Mouse (Mus musculus) gastrocnemius, adult 8-10 months (tissue): ENCODE measurements around the gene Prdm16. TPM values are rescaled to one million over a fixed set of nuclear protein-coding genes. Genes with fewer than 3 reads are reported as not detected.
A peak's percentile ranks its signal among the peaks of the same experiment; 100 is the strongest.

Experiments used
- DNase-seq, 2 experiments: peaks; one replicate each; pipeline ENCODE4 v3.0.0; 2022; ENCODE audit warnings: low spot score in 2 of 2
- total RNA-seq, 4 experiments: library from RNA; stranded (reverse); gene quantifications; 2 replicates each; pipeline ENCODE4 v1.2.4; 2022

The Prdm16 gene
- total RNA-seq, 4 experiments from 2014 or later: 0.73 to 3.1 (median 1.4) TPM

DNA sequence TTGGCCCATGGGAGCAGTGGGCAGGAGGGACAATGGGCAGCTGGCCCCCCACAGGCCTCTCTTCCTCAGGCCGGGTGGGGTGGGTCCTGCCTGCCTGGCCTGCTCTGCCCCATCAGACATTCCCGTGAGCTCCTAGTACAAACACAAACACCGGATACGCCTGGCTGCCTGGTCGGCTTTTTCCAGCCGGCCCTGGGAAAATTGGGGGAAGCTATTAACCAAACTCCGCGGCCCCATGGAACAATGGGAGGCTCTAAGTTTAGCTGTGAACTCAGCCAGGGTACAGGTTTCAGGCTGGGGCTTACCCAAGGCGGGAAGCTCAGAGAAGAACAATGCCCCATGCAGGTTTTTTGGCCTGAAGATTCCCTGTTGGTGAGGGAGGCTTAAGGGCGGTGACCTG is 300.0 kb downstream of the Prdm16 start:
- DNase-seq: no peak

DNA sequence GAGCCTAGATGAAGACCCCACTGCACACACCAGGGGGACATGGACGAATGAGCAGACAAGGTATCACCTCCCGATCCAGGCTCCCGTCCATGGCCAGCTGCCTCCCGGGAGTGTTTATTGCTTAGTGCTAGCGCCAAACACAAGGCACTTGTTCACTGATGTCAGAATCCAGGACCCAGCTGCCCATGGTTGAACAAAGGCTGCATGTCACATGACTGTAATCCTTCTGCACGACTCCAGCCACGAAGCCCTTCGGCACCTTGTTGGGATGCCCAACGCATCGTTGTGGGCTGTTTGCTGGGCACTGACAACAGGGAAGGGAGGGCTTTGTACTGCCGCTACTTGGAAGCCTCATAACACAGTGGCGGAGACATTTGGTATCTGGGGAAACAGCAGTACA is 300.9 kb downstream of the Prdm16 start, which contains the start of gene B230104I21Rik:
B230104I21Rik (plus strand) TSS at position 367 of the 400 bp plus-strand sequence.
- no peak for DNase-seq

DNA sequence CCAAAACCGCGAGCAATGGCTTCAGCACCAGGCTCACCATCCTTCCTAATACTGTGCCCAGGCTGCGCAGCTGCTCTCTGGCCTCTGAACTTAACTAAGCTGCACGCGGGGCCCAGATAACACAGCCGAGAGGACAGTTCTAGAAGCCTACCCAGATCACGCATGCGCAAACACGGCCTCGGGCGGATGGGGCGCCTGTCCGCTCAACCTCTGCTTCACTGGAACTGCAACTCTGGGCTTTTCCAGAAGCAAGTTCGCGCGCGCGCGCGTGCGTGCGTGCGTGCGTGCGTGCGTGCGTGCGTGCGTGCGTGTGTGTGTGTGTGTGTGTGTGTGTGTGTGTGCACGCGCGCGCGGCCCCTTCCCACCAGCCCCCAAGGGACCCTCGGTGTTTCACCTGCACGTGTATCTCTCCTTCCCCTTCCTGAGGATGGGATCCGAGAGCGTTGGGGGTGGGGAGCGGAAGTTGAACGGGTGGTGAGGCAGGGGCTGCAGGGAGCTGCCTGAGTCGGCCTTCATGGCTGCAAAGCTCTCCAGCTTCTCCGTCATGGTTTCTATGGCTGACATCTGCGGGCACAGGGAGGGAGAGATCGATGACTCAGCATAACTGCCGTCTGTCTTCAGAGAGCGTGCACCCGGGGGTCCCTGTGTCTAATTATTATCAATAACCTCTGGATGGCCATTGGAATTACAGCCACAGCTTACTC is 301.8 kb downstream of the Prdm16 start:
- DNase-seq: no peak

DNA sequence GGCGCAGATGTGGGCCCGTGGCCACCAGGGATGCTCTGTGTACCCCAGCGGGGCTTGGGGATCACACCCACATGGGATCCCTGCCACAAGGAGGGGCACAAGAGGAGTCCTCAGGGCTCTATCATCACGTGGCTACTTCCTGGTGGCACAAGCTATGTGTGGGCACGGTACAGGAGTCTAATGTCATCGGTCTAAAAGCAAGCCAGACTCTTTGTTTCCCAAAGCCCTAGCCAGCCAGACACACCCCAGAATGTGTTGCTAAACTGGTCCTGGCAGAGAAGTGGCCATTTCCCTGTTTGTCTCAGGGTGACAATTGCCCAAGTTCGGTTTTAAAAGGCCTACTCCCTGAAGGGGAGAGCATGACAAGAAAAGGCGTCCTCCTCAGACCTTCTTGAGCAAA is 303.4 kb downstream of the Prdm16 start:
- DNase-seq: no peak

DNA sequence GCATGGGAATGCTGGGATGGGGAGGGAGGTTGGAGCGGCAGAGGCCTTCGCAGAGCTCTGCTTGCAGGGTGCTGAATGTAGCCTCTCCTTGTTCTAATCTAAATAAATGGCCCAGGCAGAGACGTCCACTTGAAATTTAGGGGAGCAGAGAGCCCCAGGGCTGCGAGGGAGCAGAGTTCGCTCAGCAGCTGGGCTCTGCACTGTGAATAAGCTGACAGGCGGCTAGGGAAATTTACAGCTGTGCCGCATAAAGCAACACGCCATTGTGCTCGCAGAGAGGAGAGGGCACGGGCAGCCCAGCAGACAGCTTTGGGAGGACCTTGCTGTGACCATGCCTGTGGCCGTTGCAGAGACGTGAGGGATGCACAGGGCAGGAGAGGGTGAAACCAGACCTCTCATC is 305.4 kb downstream of the Prdm16 start:
- no peak for DNase-seq

DNA sequence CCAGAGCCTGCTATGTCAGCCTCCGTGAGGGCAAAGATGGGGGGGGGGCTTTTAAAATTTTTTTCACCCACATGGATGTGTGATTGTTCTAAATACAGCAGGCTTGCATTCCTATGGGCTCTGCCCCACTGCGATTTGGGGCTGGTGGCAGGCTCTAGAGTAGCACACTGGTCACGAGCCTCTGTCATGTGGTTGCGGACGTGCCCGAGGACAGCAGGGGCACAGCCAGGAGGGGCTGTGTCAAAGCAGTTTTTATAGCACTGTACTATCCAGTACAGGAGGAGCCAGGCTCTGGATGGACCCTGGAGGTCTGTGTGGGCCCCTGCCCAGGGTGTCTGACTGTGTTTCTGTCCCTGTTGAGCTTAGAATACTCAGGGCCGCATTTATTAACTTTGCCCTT is 306.7 kb downstream of the Prdm16 start:
- DNase-seq: no peak

DNA sequence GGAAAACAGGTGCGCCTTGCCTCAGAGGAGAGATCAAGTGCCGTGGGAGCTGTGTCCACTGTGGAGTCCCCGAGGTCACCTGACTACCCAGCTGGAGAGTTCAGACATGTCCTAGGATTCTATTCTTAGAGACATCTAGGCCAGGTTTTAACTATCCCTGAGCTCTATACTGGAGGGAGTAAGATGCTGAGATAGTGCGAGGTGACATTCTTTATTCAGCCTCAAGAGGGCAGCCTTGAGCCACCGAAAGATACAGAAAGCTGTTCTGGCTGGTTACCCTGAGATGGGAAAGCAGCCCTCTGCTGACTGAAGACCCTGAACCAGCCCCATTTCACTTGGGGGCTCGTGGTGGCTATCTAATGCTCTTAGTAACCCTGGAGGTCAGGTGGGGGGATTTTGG is 307.8 kb downstream of the Prdm16 start:
- peak in 1 of 2 experiments; percentile 33 for DNase-seq

DNA sequence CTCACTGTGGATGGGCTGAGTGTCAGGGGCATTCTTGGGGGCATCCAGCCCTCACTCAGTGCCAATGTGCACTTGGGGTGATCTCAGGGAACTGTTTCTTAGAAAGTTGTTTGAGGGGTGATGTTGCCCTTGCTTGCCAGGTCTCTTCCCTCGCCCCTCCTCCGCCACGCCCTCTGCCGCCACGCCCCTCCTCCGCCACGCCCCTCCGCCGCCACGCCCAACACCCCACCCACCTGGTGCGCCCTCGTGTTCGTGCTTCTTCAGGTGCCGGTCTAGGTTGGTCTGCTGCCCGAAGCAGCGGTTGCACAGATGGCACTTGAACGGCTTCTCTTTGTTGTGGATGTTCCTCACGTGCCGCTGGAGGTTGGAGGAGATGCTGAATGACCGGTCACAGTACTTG is 308.2 kb downstream of the Prdm16 start:
- no peak for DNase-seq

DNA sequence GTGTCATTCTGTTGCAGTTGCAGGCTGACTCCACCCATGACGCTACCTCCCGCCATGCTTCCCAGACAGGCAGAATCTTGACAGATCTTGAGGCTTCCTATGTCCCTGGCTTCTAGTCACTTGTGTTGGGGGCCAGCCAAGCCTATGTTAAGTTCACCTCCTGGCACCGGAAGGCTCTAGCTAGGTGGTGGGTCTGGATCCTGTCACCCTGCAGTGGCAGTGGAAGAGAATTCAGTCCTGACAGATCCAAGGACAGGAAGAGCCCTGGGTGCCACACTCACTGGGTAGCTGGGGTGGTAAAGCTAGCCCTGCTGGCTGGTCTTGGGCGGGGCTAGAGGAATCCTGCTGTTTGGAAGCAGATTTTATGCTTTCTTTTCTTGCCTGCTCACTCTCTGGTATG is 311.3 kb downstream of the Prdm16 start:
- no peak for DNase-seq

DNA sequence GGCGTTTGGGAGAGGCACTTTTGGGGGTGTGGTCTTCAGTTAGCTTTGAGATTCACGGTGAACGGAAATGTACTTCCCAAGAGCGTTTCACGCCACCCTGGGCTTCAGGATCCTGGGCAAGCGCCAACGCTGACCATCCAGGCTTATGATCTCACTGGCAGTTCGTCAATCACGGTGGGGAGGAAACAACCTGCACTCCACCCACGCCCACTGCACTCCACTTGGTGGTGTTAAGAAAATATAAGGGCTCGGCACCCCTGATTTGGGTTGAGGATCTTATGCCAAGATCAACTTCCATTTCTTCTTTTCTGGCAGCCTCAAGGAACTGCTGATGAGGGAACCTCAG is 323.1 kb downstream of the Prdm16 start:
- no peak for DNase-seq

DNA sequence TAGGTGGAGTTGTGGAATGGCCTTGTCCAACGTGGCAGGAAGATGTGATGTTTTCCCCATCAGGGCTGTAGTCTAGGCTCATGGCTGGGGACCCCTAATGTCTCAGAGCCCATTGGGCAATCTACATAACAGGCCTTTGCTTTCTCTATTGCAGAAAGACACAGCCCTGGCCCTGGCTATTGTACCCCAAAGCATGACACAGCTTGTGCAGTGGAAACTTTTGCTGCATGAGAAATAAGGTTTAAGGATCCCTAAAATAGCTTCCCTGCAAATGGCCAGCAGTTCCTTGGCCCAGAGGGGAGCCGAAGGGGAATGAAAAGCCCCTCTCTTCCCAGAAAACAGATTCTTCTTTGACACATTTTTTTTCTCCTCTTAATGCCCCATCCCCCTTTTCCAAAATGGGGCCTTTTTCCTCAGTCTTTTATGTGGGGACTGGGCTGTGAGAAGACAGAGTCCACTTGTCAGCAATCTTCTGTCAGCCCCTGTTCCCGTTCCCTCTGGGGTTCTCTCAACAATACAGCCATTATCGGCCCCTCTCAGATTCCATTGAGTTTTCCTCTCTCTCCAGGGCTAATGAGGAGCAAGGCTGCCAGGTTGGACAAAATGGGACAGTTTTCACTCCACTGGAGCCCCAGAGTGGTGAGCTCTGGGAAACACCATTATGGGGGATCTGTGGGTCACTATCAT is 323.6 kb downstream of the Prdm16 start:
- no peak for DNase-seq

DNA sequence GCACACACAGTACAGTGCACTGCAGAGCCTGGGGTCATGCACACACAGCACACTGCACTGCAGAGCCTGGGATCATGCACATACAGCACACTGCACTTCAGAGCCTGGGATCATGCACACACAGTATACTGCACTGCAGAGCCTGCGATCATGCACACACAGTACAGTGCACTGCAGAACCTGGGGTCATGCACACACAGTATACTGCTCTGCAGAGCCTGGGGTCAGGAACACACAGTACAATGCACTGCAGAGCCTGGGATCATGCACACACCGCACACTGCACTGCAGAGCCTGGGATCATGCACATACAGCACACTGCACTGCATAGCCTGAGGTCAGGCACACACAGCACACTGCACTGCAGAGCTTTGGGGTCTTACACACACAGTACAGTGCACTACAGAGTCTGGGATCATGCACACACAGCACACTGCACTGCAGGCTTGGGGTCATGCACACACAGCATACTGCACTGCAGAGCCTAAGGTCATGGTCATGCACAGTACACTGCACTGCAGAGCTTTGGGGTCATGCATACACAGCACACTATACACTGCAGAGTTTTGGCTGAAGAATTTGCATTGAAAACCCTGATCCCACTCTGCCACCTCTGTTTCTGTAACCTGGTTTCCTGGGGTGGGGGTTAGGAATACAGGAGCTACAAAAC is 324.4 kb downstream of the Prdm16 start:
- DNase-seq: no peak

DNA sequence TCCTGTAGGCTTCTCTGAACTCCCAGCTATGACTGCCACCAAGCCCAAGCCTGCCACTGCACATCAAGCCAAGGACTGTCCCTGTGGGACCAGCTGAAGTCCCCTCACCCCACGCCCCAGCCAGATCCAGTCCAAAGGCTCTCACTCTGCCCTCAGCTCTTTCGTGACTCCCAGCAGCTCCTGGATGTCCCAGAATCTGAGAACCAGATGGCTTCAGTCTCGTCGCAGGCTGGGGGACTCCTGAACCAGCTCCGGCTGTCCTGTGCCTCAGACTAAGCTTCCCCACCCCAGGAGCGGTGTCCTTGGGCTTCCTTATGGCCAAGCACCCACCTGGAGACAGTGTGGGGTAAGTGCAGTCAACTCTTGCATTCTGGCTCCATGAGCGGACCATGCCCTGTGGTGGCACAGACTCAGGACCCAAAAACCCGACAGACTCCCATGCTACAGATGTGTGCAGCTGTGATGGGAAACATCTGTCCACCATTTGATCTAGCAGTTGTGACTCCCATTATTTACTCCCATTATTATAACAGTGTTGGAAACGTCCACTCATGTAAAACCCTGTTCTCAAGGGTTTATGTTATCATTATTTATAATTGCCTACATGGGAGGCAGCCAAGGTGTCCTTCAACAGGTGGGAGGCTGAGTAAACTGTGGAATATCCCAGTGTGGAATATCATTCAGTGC is 326.0 kb downstream of the Prdm16 start:
- DNase-seq: no peak

DNA sequence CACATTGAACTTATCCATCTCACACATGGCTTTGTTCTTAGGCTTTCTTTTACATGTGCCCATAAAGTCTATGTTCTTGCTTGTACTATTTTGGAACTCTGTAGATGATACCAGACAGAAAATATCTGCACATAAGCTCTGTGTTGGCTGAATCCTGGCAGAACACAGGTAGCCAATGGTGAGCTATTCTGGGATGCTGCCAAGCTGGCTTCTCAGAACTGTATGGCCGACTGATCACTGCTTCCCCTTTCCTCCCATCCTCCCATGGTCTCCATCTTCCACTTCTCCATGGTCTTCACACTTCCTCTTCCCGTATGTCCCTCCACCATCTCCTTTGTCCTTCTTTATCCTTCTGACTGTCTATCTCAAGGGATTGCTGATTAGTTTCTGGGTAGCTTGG is 327.5 kb downstream of the Prdm16 start:
- no peak for DNase-seq

DNA sequence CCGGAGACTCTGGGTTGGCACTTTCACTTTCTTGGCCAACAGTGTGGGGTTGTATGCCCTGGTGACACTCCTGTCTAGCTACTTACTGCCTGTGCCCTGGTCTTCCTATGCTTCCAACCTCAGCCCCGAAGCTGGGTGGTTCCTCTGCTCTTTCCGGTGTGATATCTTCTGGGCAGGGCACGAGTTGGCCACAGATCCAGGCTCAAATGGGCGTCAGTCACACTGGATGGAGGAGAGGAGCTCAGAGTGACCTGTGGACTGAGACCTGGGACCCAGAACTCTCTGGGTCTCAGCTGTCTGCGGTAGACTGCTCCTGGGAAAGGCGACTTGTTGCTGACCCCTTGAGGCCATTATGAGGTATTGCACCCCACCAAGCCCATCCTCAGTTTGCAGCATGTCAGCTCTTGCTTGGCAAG is 335.2 kb downstream of the Prdm16 start, which contains the start of gene Arhgef16:
Arhgef16 (minus strand) TSS at position 211 of the 416 bp plus-strand sequence.
- DNase-seq: no peak

DNA sequence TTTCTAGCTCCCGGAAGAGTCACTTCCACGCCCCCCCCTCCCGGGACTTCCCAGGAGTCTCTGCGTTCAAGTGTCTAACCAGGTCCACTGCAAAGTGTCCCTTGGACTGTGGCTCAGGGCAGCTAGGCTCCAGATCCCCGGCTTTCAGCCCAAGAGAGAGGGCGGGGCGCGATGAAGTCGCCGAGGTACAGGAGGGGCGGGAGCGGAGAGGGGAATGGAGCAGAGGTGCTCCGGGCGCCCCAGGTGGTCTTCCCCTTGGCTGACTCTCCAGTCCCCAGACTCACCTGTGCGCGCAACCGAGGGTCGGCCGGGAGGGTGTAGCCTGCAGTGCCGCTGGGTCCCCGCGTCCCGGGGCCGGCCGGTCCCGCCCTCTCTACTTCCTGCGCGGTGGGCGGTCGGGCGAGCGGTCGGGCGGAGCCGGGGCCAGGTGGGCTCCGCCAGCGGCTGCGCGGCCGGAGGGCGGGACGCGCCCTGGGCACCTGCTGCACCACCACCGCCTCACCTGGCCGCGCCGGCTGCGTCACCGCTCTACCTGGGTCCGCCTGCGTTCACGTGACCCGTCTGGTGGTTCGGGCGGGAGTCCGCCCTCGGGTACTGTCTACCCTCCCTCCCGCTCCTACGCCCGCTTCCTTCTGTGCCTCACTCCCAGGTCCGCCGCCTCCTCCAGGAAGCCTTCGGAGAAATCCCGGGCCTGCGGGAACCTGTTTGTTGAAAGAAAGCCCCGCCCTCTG is 337.0 kb downstream of the Prdm16 start:
- no peak for DNase-seq

DNA sequence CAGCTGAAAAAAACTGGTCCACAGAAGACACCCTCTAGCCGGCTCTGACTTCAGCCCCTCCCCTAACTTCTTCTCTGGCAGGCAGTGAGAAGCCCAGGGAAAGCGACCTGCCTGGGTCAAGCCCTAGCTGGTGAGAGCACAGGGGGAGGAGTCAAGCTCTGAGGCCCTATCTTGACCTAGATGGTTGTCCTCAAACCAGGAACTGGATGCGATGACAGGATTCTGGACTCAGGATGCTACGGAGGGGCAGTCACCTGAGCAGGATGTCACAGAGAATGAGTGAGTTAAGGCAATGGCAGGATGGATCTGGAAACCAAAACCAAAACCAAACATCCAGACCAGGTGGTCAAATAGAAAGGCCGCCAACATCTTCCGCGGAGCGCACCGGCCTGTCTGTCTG is 338.9 kb downstream of the Prdm16 start:
- no peak for DNase-seq

DNA sequence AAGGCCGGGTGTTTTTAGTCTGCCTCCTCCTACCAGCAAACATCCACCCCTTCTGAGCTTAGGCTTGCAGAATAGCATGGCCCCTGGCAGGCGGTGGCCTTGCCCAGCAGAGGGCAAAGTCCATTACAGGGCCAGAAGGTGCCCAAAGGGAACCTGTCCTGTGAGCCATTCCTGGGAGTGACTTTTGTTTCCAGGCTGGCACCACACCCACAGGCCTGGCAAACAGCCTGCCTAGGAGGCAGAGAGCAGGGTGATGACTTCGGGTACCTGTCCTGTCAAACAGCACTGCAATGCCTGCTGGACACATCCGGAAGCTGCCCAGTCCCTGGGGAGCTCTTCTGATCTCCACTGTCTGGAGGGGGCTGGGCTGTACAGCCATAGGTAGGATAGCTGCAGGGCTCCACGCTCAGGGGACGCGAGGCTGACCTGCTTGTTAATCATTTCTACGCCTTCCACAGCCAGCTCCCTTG is 342.4 kb downstream of the Prdm16 start:
- DNase-seq: no peak

DNA sequence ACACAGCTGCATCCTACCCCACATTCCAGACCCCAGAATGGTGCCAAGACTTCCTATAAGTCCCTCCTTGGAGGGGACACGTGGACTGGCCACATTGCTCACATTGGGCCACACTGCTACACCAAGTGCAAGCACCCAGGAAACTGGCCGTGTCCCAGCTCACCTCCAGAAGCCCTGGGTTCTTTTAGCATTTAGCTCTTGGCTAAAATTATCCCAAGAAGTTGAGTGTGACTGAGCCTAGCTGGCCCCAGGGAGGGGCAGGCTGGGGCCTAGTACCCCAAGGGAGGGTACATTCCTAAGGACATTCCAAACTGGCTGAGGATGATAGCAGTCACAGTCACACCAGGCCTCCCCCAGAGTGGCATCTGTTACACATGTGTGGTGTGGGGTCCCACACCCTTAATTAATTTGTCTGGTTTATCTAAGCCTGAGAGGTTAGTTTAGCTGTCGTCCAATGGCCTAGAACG is 342.9 kb downstream of the Prdm16 start:
- DNase-seq: no peak

DNA sequence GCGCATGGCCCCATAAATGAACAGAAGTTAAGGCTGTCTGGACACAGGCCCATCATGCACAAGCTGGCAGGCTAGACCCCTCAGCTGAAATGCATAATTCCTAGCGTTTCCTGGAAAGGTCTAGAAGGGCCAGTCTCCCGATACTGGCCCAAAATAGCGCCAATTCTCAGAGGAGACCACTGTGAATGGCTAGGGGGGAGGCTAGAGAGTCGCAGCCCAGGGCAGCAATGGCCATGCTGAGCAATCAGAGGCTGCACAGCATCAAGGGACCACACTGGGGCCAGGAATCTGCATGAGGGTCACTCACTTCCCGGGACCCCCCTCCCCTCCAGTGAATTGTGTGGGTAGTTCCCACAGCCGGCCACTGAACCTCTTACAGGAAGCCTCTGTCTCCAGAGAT is 353.0 kb downstream of the Prdm16 start:
- DNase-seq: no peak

DNA sequence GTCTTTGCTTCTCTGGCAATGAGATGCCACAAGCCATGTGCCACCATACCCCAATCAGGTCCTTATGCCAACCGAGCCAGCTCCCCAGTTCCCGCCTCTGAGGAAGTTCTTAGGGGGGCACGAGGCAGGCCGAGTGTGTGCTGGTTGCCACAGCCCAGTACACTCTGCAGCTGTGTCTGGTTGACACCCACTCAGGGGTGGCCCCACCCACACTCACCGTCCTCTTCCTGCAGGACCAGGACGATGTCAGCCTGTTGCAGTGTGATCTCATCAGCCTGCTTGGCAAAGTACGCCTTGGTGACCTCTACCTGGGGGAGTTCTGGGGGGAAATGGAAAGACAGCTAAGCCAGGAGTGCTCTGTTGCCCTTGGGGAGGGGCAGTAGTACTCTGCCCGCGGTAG is 357.2 kb downstream of the Prdm16 start:
- DNase-seq: no peak
